Mouse (Mus musculus) hindbrain, postnatal 0 days (tissue): ENCODE measurements around the gene Maml1. TPM values are rescaled to one million over a fixed set of nuclear protein-coding genes. Genes with fewer than 3 reads are reported as not detected.

Source experiments
- ATAC-seq: fragments of 200-750 bp; cut with Nextera tagmentation; 2 replicates; pipeline ENCODE4 v1.8.0; 2017; ENCODE audit warnings: mild to moderate bottlenecking, moderate TSS enrichment, moderate library complexity
- DNase-seq: peaks from one replicate; pipeline ENCODE4 v3.0.0-alpha.2; 2015; ENCODE audit warnings: low spot score
- H3K27ac ChIP-seq: fragments of 300-500 bp; sonication (generic); 2 replicates; pipeline ENCODE4 v1.5.1; 2014; ENCODE audit warnings: mild to moderate bottlenecking
- H3K27me3 ChIP-seq: fragments of 300-500 bp; sonication (generic); 2 replicates; pipeline ENCODE4 v1.6.1; 2014; ENCODE audit warnings: low read length, mixed read lengths; ENCODE audit not compliant: insufficient read depth
- H3K36me3 ChIP-seq: fragments of 300-500 bp; sonication (generic); 2 replicates; pipeline ENCODE4 v1.6.1; 2014; ENCODE audit warnings: low read length, mixed read lengths; ENCODE audit not compliant: insufficient read depth
- H3K4me1 ChIP-seq: fragments of 300-500 bp; sonication (generic); 2 replicates; pipeline ENCODE4 v1.6.1; 2014; ENCODE audit warnings: antibody characterized with exemption, low read length, mixed read lengths; ENCODE audit not compliant: insufficient read depth
- H3K4me2 ChIP-seq: fragments of 300-500 bp; sonication (generic); 2 replicates; pipeline ENCODE4 v1.6.1; 2014; ENCODE audit warnings: low read depth, mild to moderate bottlenecking, low read length, moderate library complexity, mixed read lengths
- H3K4me3 ChIP-seq: fragments of 300-500 bp; sonication (generic); 2 replicates; pipeline ENCODE4 v1.5.1; 2014; ENCODE audit warnings: low read length
- H3K9ac ChIP-seq: fragments of 300-500 bp; sonication (generic); replicated peaks from 2 replicates; pipeline ENCODE4 v1.6.1; 2014; ENCODE audit warnings: mild to moderate bottlenecking, low read length, moderate library complexity, mixed read lengths
- H3K9me3 ChIP-seq: fragments of 300-500 bp; sonication (generic); 2 replicates; pipeline ENCODE4 v1.6.1; 2016; ENCODE audit warnings: low read length, mixed read lengths
- CTCF ChIP-seq: IDR thresholded peaks from 2 replicates; pipeline ENCODE4 v1.5.1; 2016; ENCODE audit warnings: antibody characterized with exemption, control low read depth, low read depth
- WGBS: fragments of 180-500 bp; shearing (Covaris S2); extraction: QIAGEN DNeasy Blood & Tissue Kit; methylation state at CpG from one replicate; pipeline ENCODE4 v1.1.7; 2014; 5-methylcytosine and 5-hydroxymethylcytosine counted together
- polyA plus RNA-seq: library from polyadenylated mRNA; unstranded; fragments of >200 nt; fragmentation: Nextera tagmentation; extraction: Ambion mirVana; gene quantifications from 2 replicates; pipeline ENCODE4 v1.2.1, GENCODE M21; 2015
- total RNA-seq: library from RNA; depleted of rRNA; stranded (reverse); fragments of >200 nt; gene quantifications from 2 replicates; pipeline ENCODE4 v1.2.3, GENCODE M21; 2014

Gene Maml1
- total and polyA plus RNA-seq, 2 experiments from 2014 or later = 1.8 to 11.6 TPM

GRCm38 (mm10) chr11:50312803-50313202 is 20.7 kb upstream of the Maml1 start:
- peaks cover 4% of the 10 kb centered on the region; the same call in 1 of the 2 replicates for H3K36me3 ChIP-seq
- WGBS = 85% methylated on average over 2 of the region's 2 CpGs
- H3K4me1 ChIP-seq = 0 out of 2 replicates have a peak, but pooled peaks cover 3% of the 10 kb centered on the region
- H3K27me3 ChIP-seq = no peaks in the 10 kb centered on the region
- DNase-seq = no peak
- no peak overlapping the region for H3K9ac ChIP-seq
- TF ChIP-seq CTCF = no peak
- no peak overlapping the region for H3K27ac ChIP-seq
- no peak for ATAC-seq
- H3K4me3 ChIP-seq = no peak overlapping the region
- no peak overlapping the region for H3K4me2 ChIP-seq
- H3K9me3 ChIP-seq = no peaks in the 10 kb centered on the region

DNA sequence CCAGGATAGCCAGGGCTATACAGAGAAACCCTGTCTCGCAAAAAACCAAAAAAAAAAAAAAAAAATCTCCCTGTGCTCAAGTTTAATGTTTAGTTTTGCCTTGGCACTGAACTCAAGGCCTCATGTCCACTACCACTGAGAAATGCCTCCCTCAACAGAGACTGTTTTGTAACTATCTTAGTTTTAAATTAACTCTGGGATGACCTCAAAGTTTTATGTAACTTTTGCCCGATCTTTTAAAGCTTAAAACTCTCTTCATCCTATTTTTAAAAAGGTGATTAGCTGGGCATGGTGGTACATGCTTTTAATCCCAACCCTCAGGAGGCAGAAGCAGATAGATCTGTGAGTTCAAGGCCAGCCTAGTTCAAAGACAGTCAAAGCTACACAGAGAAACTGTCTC is 11.3 kb upstream of the Maml1 start:
- H3K4me3 ChIP-seq = no peak overlapping the region
- ATAC-seq = no peak
- 84% methylated on average over 2 of the region's 2 CpGs for WGBS
- no peak overlapping the region for H3K4me2 ChIP-seq
- H3K36me3 ChIP-seq = peaks cover 73% of the 10 kb centered on the region
- H3K27me3 ChIP-seq = no peaks in the 10 kb centered on the region
- no peaks in the 10 kb centered on the region for H3K9me3 ChIP-seq
- DNase-seq = no peak
- no peak overlapping the region for H3K9ac ChIP-seq
- no peaks in the 10 kb centered on the region for H3K4me1 ChIP-seq
- no peak overlapping the region for H3K27ac ChIP-seq
- no peak for TF ChIP-seq CTCF

GRCm38 (mm10) chr11:50291321-50292165 is 568 bp downstream of the Maml1 start:
- ATAC-seq (peak; percentile 82), DNase-seq (peak; percentile 64)
- Histone ChIP-seq H3K4me2 (peak overlapping the region; percentile 88), H3K36me3 (peaks cover 14% of the 10 kb centered on the region; the same call in 1 of the 2 replicates), H3K27me3 (no peaks in the 10 kb centered on the region), H3K4me3 (peak overlapping the region; percentile 88), H3K9ac (peak overlapping the region; percentile 99), H3K27ac (peak overlapping the region; percentile 99), H3K4me1 (peaks cover 14% of the 10 kb centered on the region), H3K9me3 (no peaks in the 10 kb centered on the region)
- TF ChIP-seq CTCF = no peak
- WGBS = under 1% methylated on average over 50 of the region's 85 CpGs

DNA sequence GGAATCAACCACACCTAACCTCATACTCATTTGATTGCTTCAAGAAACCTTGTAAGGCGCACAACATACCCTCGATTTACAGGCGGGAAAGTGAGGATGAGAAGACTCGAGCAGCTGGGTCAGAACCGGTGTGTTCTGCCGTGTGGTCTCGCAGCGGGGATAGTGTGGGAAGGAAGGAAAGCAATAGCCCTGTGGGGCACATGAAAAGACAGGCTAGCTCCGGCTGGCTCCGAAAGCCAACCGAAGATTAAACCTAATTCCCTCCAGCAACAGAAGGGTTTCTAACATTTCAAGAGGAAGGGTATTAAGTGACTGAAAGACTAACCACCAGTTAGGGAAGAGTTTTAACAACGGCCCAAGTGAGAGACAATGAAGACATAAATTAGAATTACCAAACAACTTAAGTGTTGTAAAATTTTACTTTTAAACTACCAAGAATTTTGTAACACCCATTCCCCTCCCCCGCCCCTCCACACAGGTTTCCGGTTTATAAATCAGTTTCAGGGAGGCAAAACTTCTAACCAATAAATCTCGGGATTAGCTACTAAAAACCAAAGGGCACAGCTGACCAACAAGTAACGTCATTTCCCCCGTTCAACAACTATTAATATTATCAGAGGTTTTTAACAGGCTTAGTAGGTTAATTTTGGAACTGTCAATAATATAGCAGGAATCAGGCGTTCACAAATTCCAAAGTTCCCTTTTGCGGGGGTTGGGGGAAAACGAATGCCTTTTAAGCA is 1.5 kb downstream of the Maml1 start:
- Histone ChIP-seq H3K36me3 (peaks cover 14% of the 10 kb centered on the region; the same call in 1 of the 2 replicates), H3K27me3 (no peaks in the 10 kb centered on the region), H3K4me2 (peak overlapping the region; percentile 88), H3K4me1 (peaks cover 14% of the 10 kb centered on the region), H3K27ac (peak overlapping the region; percentile 99), H3K9me3 (no peaks in the 10 kb centered on the region), H3K9ac (peak overlapping the region; percentile 99), H3K4me3 (peak overlapping the region; percentile 88)
- DNase-seq (no peak), ATAC-seq (no peak)
- WGBS = 17% methylated on average over 20 of the region's 20 CpGs
- TF ChIP-seq CTCF = no peak

DNA sequence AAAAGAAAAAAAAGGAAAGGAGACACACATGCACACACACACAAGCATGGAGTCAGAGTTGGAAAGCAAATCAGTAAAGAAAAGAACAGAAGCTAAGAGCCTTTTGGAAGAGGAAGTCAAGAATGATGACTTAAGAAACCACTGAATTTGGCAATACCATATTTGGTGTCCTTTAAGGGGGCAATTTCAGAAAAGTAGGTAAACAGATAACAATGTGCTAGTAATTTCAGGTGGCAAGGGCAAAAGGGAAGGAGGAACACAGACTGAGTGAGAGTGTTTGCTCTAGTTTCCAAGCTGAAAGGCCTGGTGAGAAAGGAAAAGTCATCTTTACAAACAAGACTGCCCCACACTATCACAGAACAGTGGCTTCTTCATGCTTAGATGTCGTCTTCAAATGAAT is 5.7 kb downstream of the Maml1 start:
- no peak overlapping the region for H3K4me3 ChIP-seq
- peaks cover 10% of the 10 kb centered on the region for H3K4me1 ChIP-seq
- no peak overlapping the region for H3K4me2 ChIP-seq
- no peak for ATAC-seq
- 87% methylated on average over 1 of the region's 1 CpGs for WGBS
- no peak overlapping the region for H3K9ac ChIP-seq
- no peak for DNase-seq
- 0 out of 2 replicates have a peak, but pooled peaks cover 6% of the 10 kb centered on the region for H3K36me3 ChIP-seq
- H3K9me3 ChIP-seq = no peaks in the 10 kb centered on the region
- H3K27ac ChIP-seq = no peak overlapping the region
- H3K27me3 ChIP-seq = no peaks in the 10 kb centered on the region
- TF ChIP-seq CTCF = no peak

GRCm38 (mm10) chr11:50285696-50286095 is 6.4 kb downstream of the Maml1 start:
- H3K9ac ChIP-seq = no peak overlapping the region
- no peak overlapping the region for H3K4me3 ChIP-seq
- no peak for TF ChIP-seq CTCF
- H3K4me1 ChIP-seq = peaks cover 10% of the 10 kb centered on the region
- no peaks in the 10 kb centered on the region for H3K9me3 ChIP-seq
- 0 out of 2 replicates have a peak, but pooled peaks cover 9% of the 10 kb centered on the region for H3K36me3 ChIP-seq
- no peak overlapping the region for H3K27ac ChIP-seq
- H3K27me3 ChIP-seq = no peaks in the 10 kb centered on the region
- no peak overlapping the region for H3K4me2 ChIP-seq
- no peak for ATAC-seq
- no peak for DNase-seq
- 93% methylated on average over 7 of the region's 7 CpGs for WGBS
